In genomic region chr6:91300079-91300478, GRCm38 (mm10) we compare ENCODE assay signal across 18 mouse cellular contexts.
DNase-seq lines count a peak whose midpoint lies in the region; ATAC-seq and TF ChIP-seq lines count a peak whose summit lies in the region.
"Had no signal": no experiment of that assay in that cellular context is flagged by ENCODE, and none has a peak within 500 bp of the region (broad histone marks: within the 10 kb centered on the region; RNA-seq: fewer than 3 reads in every experiment).

No protein-coding gene starts in this region.

- no peak overlapping the region for H3K9ac ChIP-seq in heart, postnatal 0 days (replicated peaks; ENCODE audit: low read depth, low read length)
- H3K9ac ChIP-seq in midbrain, embryonic 11.5 days (ENCODE audit: low read length): no peak overlapping the region
- no peak overlapping the region for H3K9ac ChIP-seq in forebrain, embryonic 15.5 days (replicated peaks)
- H3K9ac ChIP-seq in neural tube, embryonic 14.5 days (replicated peaks; ENCODE audit: low read depth, low read length): no peak overlapping the region
- H3K9ac ChIP-seq: liver, postnatal 0 days had no signal

- H3K27ac ChIP-seq in heart, postnatal 0 days (ENCODE audit: low read depth): no peak overlapping the region
- H3K27ac ChIP-seq in midbrain, embryonic 10.5 days (replicated peaks): peak overlapping the region; percentile 87
- H3K27ac ChIP-seq in midbrain, embryonic 11.5 days (ENCODE audit: low read depth, low read length): no peak overlapping the region
- H3K27ac ChIP-seq in forebrain, embryonic 15.5 days (replicated peaks): peak overlapping the region; percentile 92
- 0 out of 2 replicates have a peak overlapping the region, but pooled peaks have one; percentile 22 for H3K27ac ChIP-seq in neural tube, embryonic 14.5 days (ENCODE audit: low read depth, low read length)

- DNase-seq in heart, postnatal 0 days (ENCODE audit: low spot score): peak; percentile 16
- no peak for DNase-seq in heart, adult 8-10 months (ENCODE audit: low spot score)
- no peak for DNase-seq in midbrain, embryonic 10.5 days (ENCODE audit: low spot score)
- no peak for DNase-seq in midbrain, embryonic 11.5 days (ENCODE audit: low spot score, missing footprints)
- no peak for DNase-seq in adrenal gland, postnatal 36 days
- DNase-seq: gastrocnemius, postnatal 14 days; kidney, adult 9 months; kidney, postnatal 4 days; liver; liver, postnatal 0 days; thymus, postnatal 25 days had no signal

- WGBS in heart, postnatal 0 days: 32% methylated on average over 3 of the region's 3 CpGs
- WGBS in midbrain, embryonic 10.5 days: 81% methylated on average over 3 of the region's 3 CpGs
- 74% methylated on average over 3 of the region's 3 CpGs for WGBS in midbrain, embryonic 11.5 days
- 42% methylated on average over 3 of the region's 3 CpGs for WGBS in forebrain, embryonic 15.5 days
- 44% methylated on average over 3 of the region's 3 CpGs for WGBS in neural tube, embryonic 14.5 days

- no peak for TF ChIP-seq EP300 in heart, postnatal 0 days (IDR thresholded peaks at IDR 0.05; ENCODE audit: low read depth)

- no peaks in the 10 kb centered on the region for H3K4me1 ChIP-seq in heart, postnatal 0 days (ENCODE audit: control insufficient read depth, insufficient read depth)
- H3K4me1 ChIP-seq in midbrain, embryonic 10.5 days: peaks cover 42% of the 10 kb centered on the region
- H3K4me1 ChIP-seq in midbrain, embryonic 11.5 days (ENCODE audit: control insufficient read depth, insufficient read depth, low read length): peaks cover 29% of the 10 kb centered on the region
- H3K4me1 ChIP-seq in forebrain, embryonic 15.5 days: peaks cover 35% of the 10 kb centered on the region
- peaks cover 22% of the 10 kb centered on the region for H3K4me1 ChIP-seq in neural tube, embryonic 14.5 days (ENCODE audit: control insufficient read depth, insufficient read depth, low read length)

- H3K4me3 ChIP-seq in heart, postnatal 0 days (ENCODE audit: low read depth, low read length): no peak overlapping the region
- no peak overlapping the region for H3K4me3 ChIP-seq in midbrain, embryonic 10.5 days
- no peak overlapping the region for H3K4me3 ChIP-seq in midbrain, embryonic 11.5 days (ENCODE audit: low read depth, low read length)
- H3K4me3 ChIP-seq in forebrain, embryonic 15.5 days: no peak overlapping the region
- H3K4me3 ChIP-seq in neural tube, embryonic 14.5 days (ENCODE audit: low read depth, low read length): no peak overlapping the region

- H3K36me3 ChIP-seq in heart, postnatal 0 days (replicated peaks; ENCODE audit: control insufficient read depth, insufficient read depth, low read length): no peaks in the 10 kb centered on the region
- no peaks in the 10 kb centered on the region for H3K36me3 ChIP-seq in midbrain, embryonic 10.5 days
- no peaks in the 10 kb centered on the region for H3K36me3 ChIP-seq in midbrain, embryonic 11.5 days (ENCODE audit: control insufficient read depth, insufficient read depth, low read length)
- H3K36me3 ChIP-seq in forebrain, embryonic 15.5 days: no peaks in the 10 kb centered on the region
- H3K36me3 ChIP-seq in neural tube, embryonic 14.5 days (ENCODE audit: control insufficient read depth, insufficient read depth, low read length): no peaks in the 10 kb centered on the region

- H3K27me3 ChIP-seq in heart, postnatal 0 days (ENCODE audit: control insufficient read depth, insufficient read depth, low read length): peaks cover 27% of the 10 kb centered on the region; the same call in 1 of the 2 replicates
- peaks cover 24% of the 10 kb centered on the region for H3K27me3 ChIP-seq in midbrain, embryonic 10.5 days (ENCODE audit: low read depth, poor library complexity, severe bottlenecking)
- H3K27me3 ChIP-seq in midbrain, embryonic 11.5 days (ENCODE audit: control insufficient read depth, insufficient read depth, low read length): no peaks in the 10 kb centered on the region
- no peaks in the 10 kb centered on the region for H3K27me3 ChIP-seq in forebrain, embryonic 15.5 days
- no peaks in the 10 kb centered on the region for H3K27me3 ChIP-seq in neural tube, embryonic 14.5 days (ENCODE audit: control insufficient read depth, insufficient read depth, low read length)
- H3K27me3 ChIP-seq: Patski had no signal

- H3K4me2 ChIP-seq in heart, postnatal 0 days (ENCODE audit: low read depth, low read length): no peak overlapping the region
- H3K4me2 ChIP-seq in midbrain, embryonic 11.5 days: no peak overlapping the region
- no peak overlapping the region for H3K4me2 ChIP-seq in forebrain, embryonic 15.5 days (replicated peaks)
- no peak overlapping the region for H3K4me2 ChIP-seq in neural tube, embryonic 14.5 days (ENCODE audit: low read depth, low read length)
- H3K4me2 ChIP-seq: heart, embryonic 11.5 days had no signal

- TF ChIP-seq CTCF in heart, postnatal 0 days (IDR thresholded peaks at IDR 0.05; ENCODE audit: low read depth): no peak

- ATAC-seq in heart, postnatal 0 days (ENCODE audit: insufficient read depth, low read depth): peak; percentile 88
- ATAC-seq in midbrain, embryonic 11.5 days (ENCODE audit: low FRiP score): no peak
- no peak for ATAC-seq in forebrain, embryonic 15.5 days (replicated peaks)
- ATAC-seq in neural tube, embryonic 14.5 days (ENCODE audit: low read depth): no peak
- no peak for ATAC-seq in megakaryocyte, adult 5-6 weeks (ENCODE audit: poor library complexity, severe bottlenecking)
- ATAC-seq: activated CD4-positive, CD25-positive, alpha-beta regulatory T cell, adult 4 months; inflammation-experienced regulatory T-cells, adult 6 months; liver, postnatal 0 days; Patski had no signal

- no peaks in the 10 kb centered on the region for H3K9me3 ChIP-seq in heart, postnatal 0 days (replicated peaks; ENCODE audit: control insufficient read depth, low read length)
- H3K9me3 ChIP-seq in midbrain, embryonic 10.5 days (replicated peaks): no peaks in the 10 kb centered on the region
- H3K9me3 ChIP-seq in midbrain, embryonic 11.5 days (ENCODE audit: control insufficient read depth, low read length): no peaks in the 10 kb centered on the region
- no peaks in the 10 kb centered on the region for H3K9me3 ChIP-seq in forebrain, embryonic 15.5 days
- no peaks in the 10 kb centered on the region for H3K9me3 ChIP-seq in neural tube, embryonic 14.5 days (ENCODE audit: control insufficient read depth, low read length)

Comparison
In these comparisons a context has a peak if more than half of its experiments do, and no peak if none do; other contexts are left out.
1. H3K27ac ChIP-seq: peak in midbrain, embryonic 10.5 days (single experiment), forebrain, embryonic 15.5 days (single experiment) and neural tube, embryonic 14.5 days (single experiment); none in heart, postnatal 0 days (single experiment) and midbrain, embryonic 11.5 days (single experiment).